Mouse (Mus musculus): ENCODE measurements around the gene Il12rb2. TPM values are rescaled to one million over a fixed set of nuclear protein-coding genes. Genes with fewer than 3 reads are reported as not detected.
A peak's percentile ranks its signal among the peaks of the same experiment; 100 is the strongest.

The Il12rb2 gene
- polyA plus RNA-seq, 1 experiment from 2014 or later = 0.08 TPM

DNA sequence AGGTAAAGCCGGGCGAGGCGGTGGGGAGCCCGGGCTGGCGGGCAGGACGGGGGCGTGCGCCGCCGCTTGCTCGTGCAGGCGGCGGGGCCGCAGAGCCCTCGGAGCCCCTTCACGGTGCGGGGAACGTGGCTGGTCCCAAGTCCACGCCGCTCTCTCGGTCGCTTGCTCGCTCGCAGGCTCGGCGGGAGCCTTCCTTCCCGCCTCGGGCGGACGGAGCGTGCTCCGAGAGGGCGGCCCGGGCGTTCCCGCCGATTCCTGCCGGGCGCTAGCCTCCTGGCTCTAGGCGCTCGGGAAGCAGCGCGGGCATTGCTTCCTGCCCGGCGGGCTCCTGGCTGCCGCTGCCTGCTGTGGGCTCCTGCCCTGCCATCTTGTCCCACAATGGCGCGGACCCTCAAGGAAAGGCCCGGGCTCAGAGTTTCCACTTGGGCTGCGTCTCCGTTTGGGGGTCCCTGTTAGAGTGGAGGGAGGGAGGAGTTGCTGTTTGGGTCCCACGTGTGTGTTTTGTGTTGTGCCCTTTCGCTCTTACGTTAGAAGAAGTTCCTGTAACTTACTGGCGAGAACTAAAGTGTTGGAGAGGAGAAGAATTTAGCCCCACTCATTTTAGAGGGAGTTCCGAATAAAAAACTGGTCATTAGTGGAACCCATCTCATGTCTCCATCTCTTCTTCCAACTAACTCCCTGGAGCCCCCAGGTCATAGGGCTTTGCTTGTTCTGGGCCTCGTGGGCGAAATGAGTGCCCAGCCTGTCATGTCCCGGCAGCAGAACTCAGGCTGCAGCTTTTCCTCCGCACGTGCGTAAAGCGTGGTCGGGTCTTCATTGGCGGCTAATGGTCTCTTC, 108.4 kb downstream of the Il12rb2 start:
- peak; percentile 64 for DNase-seq (ENCODE audit: low spot score)
- Histone ChIP-seq H3K4me1 (ENCODE audit: control insufficient read depth, insufficient read depth, low read length) (no peaks in the 10 kb centered on the region), H3K27me3 (ENCODE audit: control insufficient read depth, insufficient read depth, low read length) (no peaks in the 10 kb centered on the region), H3K4me2 (ENCODE audit: low read depth, low read length) (peak overlapping the region; percentile 51), H3K9me3 (replicated peaks; ENCODE audit: control insufficient read depth, low read length) (no peaks in the 10 kb centered on the region), H3K9ac (replicated peaks; ENCODE audit: low read length) (peak overlapping the region; percentile 99), H3K27ac (replicated peaks; ENCODE audit: low read depth, low read length) (peak overlapping the region; percentile 36), H3K36me3 (replicated peaks; ENCODE audit: control insufficient read depth, insufficient read depth, low read depth, low read length) (no peaks in the 10 kb centered on the region), H3K4me3 (ENCODE audit: low read depth, low read length) (peak overlapping the region; percentile 99)
- WGBS = under 1% methylated on average over 57 of the region's 65 CpGs
- ATAC-seq (replicated peaks; ENCODE audit: insufficient number of reproducible peaks, low FRiP score, low TSS enrichment, low read depth) = peak; percentile 7; the same call in 1 of the 2 replicates

DNA sequence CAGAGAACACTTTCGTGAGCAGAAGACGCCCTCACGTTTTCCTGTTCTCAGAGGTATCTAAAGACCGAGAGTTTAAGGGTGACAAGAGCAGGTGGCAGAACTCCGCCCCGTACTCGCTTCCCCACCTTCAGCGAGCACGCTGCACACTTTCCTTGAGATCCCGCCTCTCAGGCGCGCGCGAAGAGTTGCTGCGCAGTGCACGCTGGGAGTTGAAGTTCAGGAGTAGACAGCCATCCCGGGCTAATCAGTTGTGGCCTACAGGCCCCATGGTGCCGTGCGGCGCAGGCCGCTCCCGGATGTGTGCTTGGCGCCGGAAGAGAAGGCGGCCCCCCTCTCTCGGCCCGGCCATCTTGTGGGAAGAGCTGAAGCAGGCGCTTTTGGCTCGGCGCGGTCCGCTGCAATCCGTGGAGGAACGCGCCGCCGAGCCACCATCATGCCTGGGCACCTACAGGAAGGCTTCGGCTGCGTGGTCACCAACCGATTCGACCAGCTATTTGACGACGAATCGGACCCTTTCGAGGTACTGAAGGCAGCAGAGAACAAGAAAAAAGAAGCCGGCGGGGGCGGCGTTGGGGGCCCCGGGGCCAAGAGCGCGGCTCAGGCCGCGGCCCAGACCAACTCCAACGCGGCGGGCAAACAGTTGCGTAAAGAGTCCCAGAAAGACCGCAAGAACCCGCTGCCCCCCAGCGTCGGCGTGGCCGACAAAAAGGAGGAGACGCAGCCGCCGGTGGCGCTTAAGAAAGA, 109.2 kb downstream of the Il12rb2 start:
- Histone ChIP-seq H3K27me3 (ENCODE audit: control insufficient read depth, insufficient read depth, low read length) (no peaks in the 10 kb centered on the region), H3K4me2 (ENCODE audit: low read depth, low read length) (peak overlapping the region; percentile 66), H3K27ac (replicated peaks; ENCODE audit: low read depth, low read length) (peak overlapping the region; percentile 36), H3K9ac (replicated peaks; ENCODE audit: low read length) (peak overlapping the region; percentile 99), H3K4me3 (ENCODE audit: low read depth, low read length) (peak overlapping the region; percentile 99), H3K9me3 (replicated peaks; ENCODE audit: control insufficient read depth, low read length) (no peaks in the 10 kb centered on the region), H3K36me3 (replicated peaks; ENCODE audit: control insufficient read depth, insufficient read depth, low read depth, low read length) (no peaks in the 10 kb centered on the region), H3K4me1 (ENCODE audit: control insufficient read depth, insufficient read depth, low read length) (no peaks in the 10 kb centered on the region)
- under 1% methylated on average over 65 of the region's 68 CpGs for WGBS
- DNase-seq (ENCODE audit: low spot score) (peak; percentile 98), ATAC-seq (replicated peaks; ENCODE audit: insufficient number of reproducible peaks, low FRiP score, low TSS enrichment, low read depth) (peak; percentile 100)

DNA sequence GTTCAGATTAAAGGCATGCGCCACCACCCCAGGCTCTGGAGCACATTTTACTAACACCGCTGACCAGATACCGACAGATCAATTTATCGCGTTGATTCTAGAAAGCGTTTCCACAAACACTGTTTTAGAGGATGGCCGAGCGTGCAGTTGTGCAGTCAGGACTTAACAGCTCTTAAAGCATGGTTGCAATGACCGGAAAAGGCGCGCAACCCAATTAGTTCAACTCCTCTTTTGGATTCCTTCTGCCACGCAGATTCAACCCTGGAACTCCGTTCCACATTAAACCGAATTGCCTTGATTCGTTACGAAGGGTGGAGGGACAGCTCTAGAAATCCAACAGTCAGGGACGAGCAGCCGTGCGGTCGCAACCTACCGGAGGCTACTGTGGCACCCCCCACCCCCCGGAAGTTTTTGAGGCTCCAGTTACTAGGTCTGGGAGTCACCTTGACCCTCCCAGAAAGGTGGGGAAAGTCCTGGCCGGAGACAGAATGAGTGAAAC, 109.8 kb downstream of the Il12rb2 start:
- Histone ChIP-seq H3K9me3 (replicated peaks; ENCODE audit: control insufficient read depth, low read length) (no peaks in the 10 kb centered on the region), H3K4me3 (ENCODE audit: low read depth, low read length) (peak overlapping the region; percentile 99), H3K27ac (replicated peaks; ENCODE audit: low read depth, low read length) (no peak overlapping the region), H3K27me3 (ENCODE audit: control insufficient read depth, insufficient read depth, low read length) (no peaks in the 10 kb centered on the region), H3K4me2 (ENCODE audit: low read depth, low read length) (peak overlapping the region; percentile 66), H3K36me3 (replicated peaks; ENCODE audit: control insufficient read depth, insufficient read depth, low read depth, low read length) (no peaks in the 10 kb centered on the region), H3K4me1 (ENCODE audit: control insufficient read depth, insufficient read depth, low read length) (no peaks in the 10 kb centered on the region), H3K9ac (replicated peaks; ENCODE audit: low read length) (peak overlapping the region; percentile 52)
- peak; percentile 81 for ATAC-seq (replicated peaks; ENCODE audit: insufficient number of reproducible peaks, low FRiP score, low TSS enrichment, low read depth)
- DNase-seq (ENCODE audit: low spot score) = peak; percentile 63
- under 1% methylated on average over 23 of the region's 23 CpGs for WGBS

DNA sequence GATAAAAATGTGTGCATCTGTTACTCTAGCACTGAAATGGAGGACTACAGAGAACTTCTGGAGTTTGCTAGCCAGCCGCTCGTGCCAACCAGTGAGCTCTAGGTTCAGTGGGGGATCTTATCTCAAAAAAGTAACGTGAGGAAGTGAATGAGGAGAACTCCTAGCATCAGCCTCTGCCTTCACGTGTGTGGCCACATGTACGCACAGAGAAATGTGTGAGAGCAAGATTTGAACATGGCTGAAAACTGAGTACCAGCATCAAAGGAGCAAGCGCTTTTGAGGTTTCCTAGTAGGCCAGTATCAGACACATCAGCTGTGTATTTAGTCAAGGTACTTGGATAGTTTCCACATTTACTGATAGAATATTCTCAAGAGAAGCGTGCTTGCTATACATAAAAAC, 111.1 kb downstream of the Il12rb2 start:
- Histone ChIP-seq H3K9ac (replicated peaks; ENCODE audit: low read length) (no peak overlapping the region), H3K27ac (replicated peaks; ENCODE audit: low read depth, low read length) (no peak overlapping the region), H3K4me3 (ENCODE audit: low read depth, low read length) (no peak overlapping the region), H3K4me2 (ENCODE audit: low read depth, low read length) (no peak overlapping the region), H3K27me3 (ENCODE audit: control insufficient read depth, insufficient read depth, low read length) (no peaks in the 10 kb centered on the region), H3K36me3 (replicated peaks; ENCODE audit: control insufficient read depth, insufficient read depth, low read depth, low read length) (no peaks in the 10 kb centered on the region), H3K4me1 (ENCODE audit: control insufficient read depth, insufficient read depth, low read length) (no peaks in the 10 kb centered on the region), H3K9me3 (replicated peaks; ENCODE audit: control insufficient read depth, low read length) (no peaks in the 10 kb centered on the region)
- 92% methylated on average over 7 of the region's 7 CpGs for WGBS
- no peak for DNase-seq (ENCODE audit: low spot score)
- no peak for ATAC-seq (replicated peaks; ENCODE audit: insufficient number of reproducible peaks, low FRiP score, low TSS enrichment, low read depth)

DNA sequence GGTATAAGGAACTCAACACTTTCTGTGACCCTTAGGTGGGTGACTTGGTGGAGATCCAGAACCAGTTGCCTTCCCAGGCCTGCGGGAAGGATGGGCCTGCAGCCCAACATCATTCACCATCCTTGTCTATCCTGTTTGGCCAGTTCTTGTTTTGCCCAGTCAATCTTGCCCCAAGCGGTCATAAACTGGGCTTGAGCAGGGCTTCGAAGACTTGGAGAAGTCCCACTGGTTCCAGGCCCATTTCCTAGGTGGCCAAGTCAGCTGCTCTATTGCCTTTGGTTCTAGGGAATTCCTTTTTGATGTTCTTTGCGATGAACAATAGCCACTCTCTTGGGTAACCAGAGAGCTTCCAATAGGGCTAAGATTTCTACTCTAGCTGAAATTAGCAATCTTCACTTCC, 124.9 kb downstream of the Il12rb2 start:
- Histone ChIP-seq H3K4me3 (ENCODE audit: low read depth, low read length) (no peak overlapping the region), H3K27ac (replicated peaks; ENCODE audit: low read depth, low read length) (no peak overlapping the region), H3K4me2 (ENCODE audit: low read depth, low read length) (no peak overlapping the region), H3K9me3 (replicated peaks; ENCODE audit: control insufficient read depth, low read length) (no peaks in the 10 kb centered on the region), H3K36me3 (replicated peaks; ENCODE audit: control insufficient read depth, insufficient read depth, low read depth, low read length) (no peaks in the 10 kb centered on the region), H3K4me1 (ENCODE audit: control insufficient read depth, insufficient read depth, low read length) (no peaks in the 10 kb centered on the region), H3K27me3 (ENCODE audit: control insufficient read depth, insufficient read depth, low read length) (no peaks in the 10 kb centered on the region), H3K9ac (replicated peaks; ENCODE audit: low read length) (no peak overlapping the region)
- ATAC-seq (replicated peaks; ENCODE audit: insufficient number of reproducible peaks, low FRiP score, low TSS enrichment, low read depth) = no peak
- DNase-seq (ENCODE audit: low spot score) = no peak
- 85% methylated on average over 4 of the region's 4 CpGs for WGBS

DNA sequence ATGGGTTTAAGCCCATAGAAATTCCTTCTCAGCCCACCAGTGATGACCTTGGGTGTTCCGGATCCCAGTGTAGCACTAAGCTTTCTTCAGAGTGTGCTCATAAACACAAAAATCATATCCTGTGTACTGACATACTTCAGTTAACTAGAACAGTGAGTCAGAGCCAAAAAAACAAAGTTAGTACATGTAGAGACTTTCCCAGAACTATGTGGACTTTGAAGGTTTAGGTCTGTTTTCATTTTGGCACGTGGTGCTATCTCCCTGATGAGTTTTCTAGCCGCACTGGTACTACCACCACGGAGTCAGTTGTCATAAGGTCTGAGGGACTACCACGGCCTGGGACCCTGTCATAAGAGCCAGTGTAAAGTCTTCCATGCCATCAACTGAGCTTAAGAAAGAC, 131.5 kb downstream of the Il12rb2 start:
- Histone ChIP-seq H3K4me1 (ENCODE audit: control insufficient read depth, insufficient read depth, low read length) (no peaks in the 10 kb centered on the region), H3K4me2 (ENCODE audit: low read depth, low read length) (no peak overlapping the region), H3K9ac (replicated peaks; ENCODE audit: low read length) (no peak overlapping the region), H3K4me3 (ENCODE audit: low read depth, low read length) (no peak overlapping the region), H3K27ac (replicated peaks; ENCODE audit: low read depth, low read length) (no peak overlapping the region), H3K9me3 (replicated peaks; ENCODE audit: control insufficient read depth, low read length) (no peaks in the 10 kb centered on the region), H3K27me3 (ENCODE audit: control insufficient read depth, insufficient read depth, low read length) (no peaks in the 10 kb centered on the region), H3K36me3 (replicated peaks; ENCODE audit: control insufficient read depth, insufficient read depth, low read depth, low read length) (no peaks in the 10 kb centered on the region)
- ATAC-seq (replicated peaks; ENCODE audit: insufficient number of reproducible peaks, low FRiP score, low TSS enrichment, low read depth) (no peak), DNase-seq (ENCODE audit: low spot score) (no peak)
- 90% methylated on average over 5 of the region's 5 CpGs for WGBS

DNA sequence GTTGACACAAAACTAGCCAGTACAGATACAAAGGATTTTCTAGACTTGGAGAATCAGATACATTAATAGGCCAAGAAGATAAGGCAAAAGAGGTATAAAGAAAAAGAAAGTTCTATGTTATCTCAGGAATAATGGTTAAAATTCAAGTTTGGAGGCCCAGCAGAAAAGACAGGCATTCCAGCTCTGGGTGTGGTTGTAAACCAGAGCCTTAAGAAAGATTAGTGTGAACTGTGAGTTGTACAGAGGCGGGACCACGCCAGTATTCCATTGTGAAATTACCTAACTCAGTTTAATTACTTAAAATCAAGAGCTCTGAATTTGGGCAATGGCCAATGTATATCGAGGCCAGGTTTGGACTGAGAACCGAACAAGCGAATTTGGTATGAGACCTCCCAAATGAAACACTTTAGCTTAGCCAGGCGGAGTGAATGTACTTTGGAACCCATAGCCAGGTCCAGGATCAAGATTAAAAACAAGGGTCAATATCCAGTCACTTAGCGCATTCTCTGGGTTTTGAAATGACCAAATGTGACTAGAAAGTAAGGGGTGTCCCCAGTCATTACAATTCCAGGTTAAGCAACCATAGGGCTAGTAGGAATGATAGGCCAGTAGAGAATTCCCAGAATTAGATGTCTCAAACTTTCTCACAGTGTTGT, 132.1 kb downstream of the Il12rb2 start:
- H3K27ac ChIP-seq (replicated peaks; ENCODE audit: low read depth, low read length) = no peak overlapping the region
- no peaks in the 10 kb centered on the region for H3K4me1 ChIP-seq (ENCODE audit: control insufficient read depth, insufficient read depth, low read length)
- DNase-seq (ENCODE audit: low spot score) = no peak
- H3K4me3 ChIP-seq (ENCODE audit: low read depth, low read length) = no peak overlapping the region
- H3K9me3 ChIP-seq (replicated peaks; ENCODE audit: control insufficient read depth, low read length) = no peaks in the 10 kb centered on the region
- 93% methylated on average over 7 of the region's 7 CpGs for WGBS
- no peak overlapping the region for H3K9ac ChIP-seq (replicated peaks; ENCODE audit: low read length)
- H3K36me3 ChIP-seq (replicated peaks; ENCODE audit: control insufficient read depth, insufficient read depth, low read depth, low read length) = no peaks in the 10 kb centered on the region
- no peak for ATAC-seq (replicated peaks; ENCODE audit: insufficient number of reproducible peaks, low FRiP score, low TSS enrichment, low read depth)
- no peaks in the 10 kb centered on the region for H3K27me3 ChIP-seq (ENCODE audit: control insufficient read depth, insufficient read depth, low read length)
- H3K4me2 ChIP-seq (ENCODE audit: low read depth, low read length) = no peak overlapping the region
